Mouse (Mus musculus) heart, postnatal 0 days (tissue): ENCODE measurements at regions not wholly inside any gene's neighbourhood (a gene's known extent, or its start where the extent isn't known, plus 50 kb on each side); places are given as distances from the start of the nearest gene placed in this dataset.

Experiments used
- CTCF ChIP-seq: IDR thresholded peaks from 2 replicates; pipeline ENCODE4 v1.5.1; 2016; ENCODE audit warnings: antibody characterized with exemption, control low read depth, low read depth
- EP300 ChIP-seq: IDR thresholded peaks from 2 replicates; pipeline ENCODE4 v1.6.1; 2016; ENCODE audit warnings: antibody characterized with exemption, low read depth

- TF ChIP-seq CTCF (no peak), EP300 (no peak)
These were observed 270.1 kb upstream of the Nectin3 start for GRCm38 (mm10) chr16:46768376-46768775.
